Mouse (Mus musculus) Muller cell, postnatal 12 days (primary cell): ENCODE results near the gene Tax1bp1.
"Not testable (repeated sequence)": the region's sequence is repeated elsewhere in the genome, so short reads cannot be mapped to it uniquely, and the experiment has no call there.

Source experiments
- DNase-seq: peaks from one replicate; pipeline ENCODE4 v3.0.0-alpha.2; 2015; ENCODE audit errors: inconsistent ontology term

Tax1bp1 gene

GRCm38 (mm10) chr6:52713104-52713896 lies at the start of gene Tax1bp1:
Gene Tax1bp1, plus strand, starts transcription at chr6:52713729.
- peak; percentile 93 for DNase-seq

- DNase-seq: peak; percentile 45
Observed at GRCm38 (mm10) chr6:52667641-52668040, 45.9 kb upstream of the Tax1bp1 start.

- not testable (repeated sequence) for DNase-seq
Observed at GRCm38 (mm10) chr6:52669878-52670277, 43.7 kb upstream of the Tax1bp1 start.

GRCm38 (mm10) chr6:52671791-52672190 lies 41.7 kb upstream of the Tax1bp1 start:
- no peak for DNase-seq

- no peak for DNase-seq
Observed at GRCm38 (mm10) chr6:52672539-52672938, 41.0 kb upstream of the Tax1bp1 start.

GRCm38 (mm10) chr6:52673706-52674105 lies 39.8 kb upstream of the Tax1bp1 start:
- DNase-seq: no peak

- peak; percentile 24 for DNase-seq
Observed at GRCm38 (mm10) chr6:52674541-52674940, 39.0 kb upstream of the Tax1bp1 start.

- peak; percentile 59 for DNase-seq
Observed at GRCm38 (mm10) chr6:52675222-52675921, 38.2 kb upstream of the Tax1bp1 start.

GRCm38 (mm10) chr6:52677534-52677933 lies 36.0 kb upstream of the Tax1bp1 start:
- DNase-seq: not testable (repeated sequence)

- no peak for DNase-seq
Observed at GRCm38 (mm10) chr6:52679565-52679964, 34.0 kb upstream of the Tax1bp1 start.

GRCm38 (mm10) chr6:52680458-52681032 lies 33.0 kb upstream of the Tax1bp1 start:
- DNase-seq: peak; percentile 9

- no peak for DNase-seq
Observed at GRCm38 (mm10) chr6:52681847-52682485, 31.6 kb upstream of the Tax1bp1 start.

GRCm38 (mm10) chr6:52682607-52683006 lies 30.9 kb upstream of the Tax1bp1 start:
- no peak for DNase-seq

GRCm38 (mm10) chr6:52686901-52687500 lies 26.5 kb upstream of the Tax1bp1 start:
- DNase-seq: peak; percentile 77

- DNase-seq: no peak
Observed at GRCm38 (mm10) chr6:52690365-52690764, 23.2 kb upstream of the Tax1bp1 start.

- DNase-seq: no peak
Observed at GRCm38 (mm10) chr6:52691800-52692199, 21.7 kb upstream of the Tax1bp1 start.

- no peak for DNase-seq
Observed at GRCm38 (mm10) chr6:52692451-52693063, 21.0 kb upstream of the Tax1bp1 start.

- no peak for DNase-seq
Observed at GRCm38 (mm10) chr6:52697964-52698535, 15.5 kb upstream of the Tax1bp1 start.

- DNase-seq: no peak
Observed at GRCm38 (mm10) chr6:52699050-52699449, 14.5 kb upstream of the Tax1bp1 start.

- no peak for DNase-seq
Observed at GRCm38 (mm10) chr6:52699899-52700298, 13.6 kb upstream of the Tax1bp1 start.

GRCm38 (mm10) chr6:52703263-52703662 lies 10.3 kb upstream of the Tax1bp1 start:
- no peak for DNase-seq
